Mouse (Mus musculus): Measurements from ENCODE around the gene Maneal.

- TF ChIP-seq CTCF (conservative IDR thresholded peaks at IDR 0.05; ENCODE audit: insufficient read depth, insufficient read length, low read depth, low read length) (no peak), POLR2A (IDR thresholded peaks at IDR 0.05; ENCODE audit: low read depth, low read length) (no peak)
Measured at GRCm38 (mm10) chr4:124809136-124809883, 52.7 kb downstream of the Maneal start.
